Mouse (Mus musculus): ENCODE data around the gene Prrt3.

The Prrt3 gene

GRCm38 (mm10) chr6:113451839-113452238 is 49.9 kb downstream of the Prrt3 start:
- DNase-seq (ENCODE audit: inconsistent ontology term), result peak; percentile 71

DNA sequence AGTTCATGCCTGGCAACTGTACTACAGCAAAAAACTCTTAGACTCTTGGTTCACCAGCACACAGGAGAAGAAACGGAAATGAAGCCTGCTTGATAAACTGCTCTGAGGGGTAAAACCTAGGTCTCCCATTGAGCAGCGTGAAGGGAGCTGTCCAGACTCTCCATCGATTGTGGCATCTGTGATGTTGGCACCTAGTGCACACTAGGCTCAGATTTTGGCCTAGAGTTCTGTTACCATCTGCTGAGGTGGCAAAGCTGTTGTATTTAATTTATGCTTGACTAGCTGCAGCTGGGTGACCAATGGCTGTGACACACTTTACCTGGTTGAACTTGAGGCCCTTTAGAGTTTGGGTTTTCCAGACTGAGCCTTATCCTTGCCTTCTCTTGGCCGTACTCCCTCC is 54.1 kb downstream of the Prrt3 start:
- no peak for DNase-seq (ENCODE audit: inconsistent ontology term)

DNA sequence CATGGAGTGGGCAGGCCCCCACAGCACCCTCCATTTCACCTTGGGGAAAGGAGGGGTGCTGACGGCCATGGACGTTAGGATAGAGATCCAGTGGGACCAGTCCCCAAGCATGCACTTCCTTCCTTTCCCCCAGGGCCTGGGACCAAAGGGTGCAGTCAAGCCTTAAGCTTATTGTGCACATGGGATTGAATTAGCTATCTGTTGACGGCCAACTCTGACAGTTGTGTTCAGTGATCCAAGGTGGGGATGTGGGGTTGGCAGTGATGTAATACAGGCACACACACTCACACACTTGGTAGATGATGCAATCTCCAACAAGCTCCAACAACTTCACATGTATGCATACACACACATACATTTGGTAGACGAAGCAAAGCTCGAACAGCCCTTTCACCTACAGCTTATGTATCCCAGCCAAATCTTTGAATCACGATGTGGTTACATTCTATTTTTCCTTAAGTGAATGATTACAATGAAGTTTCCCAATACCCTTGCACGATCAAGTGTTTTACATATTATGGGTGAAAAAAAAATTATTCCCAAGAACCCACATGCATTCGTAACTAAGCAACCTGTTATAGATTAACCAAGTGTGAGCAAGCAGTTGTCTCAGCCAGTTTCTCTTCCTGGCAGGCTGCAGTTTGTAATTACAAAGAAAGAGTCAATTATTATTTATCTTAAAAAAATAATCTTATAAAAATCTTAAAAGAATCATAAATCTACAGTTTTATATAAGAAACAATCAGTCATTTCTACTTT is 57.3 kb downstream of the Prrt3 start:
- DNase-seq (ENCODE audit: inconsistent ontology term), result no peak

All from Muller cell, postnatal 12 days (primary cell).